Mouse (Mus musculus) ES-E14 (cell line): Measurements from ENCODE around the gene Lpar2. TPM values are rescaled to one million over a fixed set of nuclear protein-coding genes. Genes with fewer than 3 reads are reported as not detected.

Source experiments
- DNase-seq: peaks from one replicate; pipeline ENCODE4 v3.0.0-alpha.2; 2013; ENCODE audit warnings: low read depth, low spot score
- H3K27ac ChIP-seq: 2 replicates; pipeline ENCODE4 v1.5.1; 2012; ENCODE audit warnings: low read depth, mild to moderate bottlenecking, low read length, moderate library complexity, mixed read lengths; ENCODE audit not compliant: poor library complexity, insufficient read depth, severe bottlenecking
- H3K36me3 ChIP-seq: 2 replicates; pipeline ENCODE4 v1.6.1; 2012; ENCODE audit warnings: mild to moderate bottlenecking, low read length, moderate library complexity, mixed read lengths; ENCODE audit not compliant: control insufficient read depth, poor library complexity, insufficient read depth, severe bottlenecking
- H3K4me1 ChIP-seq, 2 experiments: fragments of 150-350 bp in 1 of 2; sonication (generic) in 1 of 2; 2 replicates each; pipeline ENCODE4 v1.6.1; 2012; ENCODE audit warnings: low read length in 2 of 2, mild to moderate bottlenecking in 1 of 2, mixed read lengths in 1 of 2; ENCODE audit not compliant: control insufficient read depth in 2 of 2, insufficient read depth in 2 of 2, poor library complexity in 1 of 2
- H3K4me3 ChIP-seq, 2 experiments: fragments of 150-350 bp in 1 of 2; sonication (generic) in 1 of 2; 2 replicates each; pipeline ENCODE4 v1.5.1; 2012; ENCODE audit warnings: low read length in 2 of 2, low read depth in 1 of 2, mild to moderate bottlenecking in 1 of 2, mixed read lengths in 1 of 2; ENCODE audit not compliant: insufficient read depth in 1 of 2, poor library complexity in 1 of 2, severe bottlenecking in 1 of 2
- H3K9ac ChIP-seq: 2 replicates; pipeline ENCODE4 v1.6.1; 2012; ENCODE audit warnings: low read depth, mild to moderate bottlenecking, low read length, mixed read lengths; ENCODE audit not compliant: poor library complexity, insufficient read depth, severe bottlenecking
- H3K9me3 ChIP-seq: fragments of 150-350 bp; sonication (generic); 2 replicates; pipeline ENCODE4 v1.6.1; 2012; ENCODE audit warnings: low read depth, mild to moderate bottlenecking, low read length; ENCODE audit not compliant: control insufficient read depth, insufficient read depth
- CHD2 ChIP-seq: IDR thresholded peaks from 2 replicates; pipeline ENCODE4 v1.6.1; 2014; ENCODE audit warnings: mild to moderate bottlenecking, low read depth, low read length, inconsistent platforms
- HCFC1 ChIP-seq: IDR thresholded peaks from 2 replicates; pipeline ENCODE4 v1.6.1; 2012; ENCODE audit warnings: low read length, inconsistent platforms, borderline replicate concordance; ENCODE audit not compliant: insufficient read depth
- MAFK ChIP-seq: IDR thresholded peaks from 2 replicates; pipeline ENCODE4 v1.6.1; 2014; ENCODE audit warnings: mild to moderate bottlenecking, low read depth, low read length, inconsistent platforms; ENCODE audit not compliant: insufficient read depth
- ZC3H11A ChIP-seq: IDR thresholded peaks from 2 replicates; pipeline ENCODE4 v1.6.1; 2012; ENCODE audit warnings: low read depth, mild to moderate bottlenecking, inconsistent platforms, low read length, borderline replicate concordance
- ZNF384 ChIP-seq: IDR thresholded peaks from 2 replicates; pipeline ENCODE4 v1.6.1; 2012; ENCODE audit warnings: low read depth, low read length, inconsistent platforms
- in situ Hi-C, 2 experiments: fragments of 600-800 bp; cut with MboI; formaldehyde crosslinking; loops; one replicate each; pipeline ENCODE4 v1.15.1; 2025; ENCODE audit warnings: low sequenced_read_pairs in 2 of 2, inconsistent platforms in 1 of 2; ENCODE audit not compliant: unreplicated experiment in 2 of 2
- total RNA-seq: library from RNA; depleted of rRNA; stranded (reverse); fragments of 300-350 nt; gene quantifications from 2 replicates; pipeline ENCODE4 v1.2.3, GENCODE M21; 2012

Lpar2 gene
- total RNA-seq, 1 experiment: 5.6 TPM

DNA sequence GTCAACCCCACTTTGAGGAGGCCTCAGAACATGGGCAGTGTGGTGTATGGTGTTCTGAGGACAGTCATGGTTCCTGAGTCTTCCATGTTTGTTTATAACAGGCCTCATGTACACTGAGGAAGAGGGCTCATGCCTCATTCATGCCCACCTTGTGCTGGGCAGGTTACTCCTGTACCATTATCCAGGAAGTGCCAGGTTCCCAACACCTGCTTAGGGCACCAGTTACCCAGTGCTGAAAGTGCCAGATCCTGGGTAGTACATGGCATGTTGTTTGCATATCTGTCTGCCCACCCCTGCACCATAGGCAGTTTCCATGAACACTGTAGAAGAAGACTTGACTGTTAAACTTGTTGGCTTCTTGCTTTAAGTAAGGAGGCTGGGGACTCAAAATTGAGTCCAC, 20.0 kb upstream of the Lpar2 start:
- Histone ChIP-seq H3K36me3 (peaks cover 89% of the 10 kb centered on the region), H3K9ac (no peak overlapping the region), H3K27ac (no peak overlapping the region), H3K4me3 (no peak overlapping the region), H3K9me3 (no peaks in the 10 kb centered on the region), H3K4me1 (no peaks in the 10 kb centered on the region; a peak in 1 of 4 replicates)
- in situ Hi-C loops: no loop called here
- TF ChIP-seq MAFK: no peak
- TF ChIP-seq HCFC1: no peak
- no peak for TF ChIP-seq ZNF384
- TF ChIP-seq ZC3H11A: no peak
- no peak for TF ChIP-seq CHD2
- DNase-seq: no peak

DNA sequence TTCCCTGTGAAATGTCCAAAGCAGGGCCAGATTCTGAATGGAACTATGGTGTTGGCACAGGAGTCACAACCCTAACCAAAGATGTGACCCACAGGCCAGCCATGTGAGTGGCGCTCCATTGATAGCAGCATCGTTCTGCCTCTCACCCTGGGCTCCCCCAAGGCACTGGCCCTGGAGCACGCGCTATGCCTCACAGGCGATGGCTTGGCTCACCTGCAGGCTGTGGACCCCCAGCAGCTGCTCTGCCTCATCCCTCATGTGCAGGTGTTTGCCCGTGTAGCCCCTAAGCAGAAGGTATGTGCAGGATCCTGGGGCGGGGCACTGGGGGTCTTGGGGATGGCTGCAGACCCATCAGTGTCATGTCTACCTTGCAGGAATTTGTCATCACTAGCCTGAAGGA, 18.9 kb upstream of the Lpar2 start:
- in situ Hi-C loops: no loop called here
- Histone ChIP-seq H3K27ac (no peak overlapping the region; the same call in 1 of the 2 replicates), H3K36me3 (peaks cover 85% of the 10 kb centered on the region), H3K4me1 (no peaks in the 10 kb centered on the region; a peak in 1 of 4 replicates), H3K9ac (no peak overlapping the region), H3K9me3 (no peaks in the 10 kb centered on the region), H3K4me3 (no peak overlapping the region)
- no peak for TF ChIP-seq ZC3H11A
- TF ChIP-seq MAFK: no peak
- TF ChIP-seq ZNF384: no peak
- TF ChIP-seq CHD2: no peak
- TF ChIP-seq HCFC1: no peak
- DNase-seq: no peak

DNA sequence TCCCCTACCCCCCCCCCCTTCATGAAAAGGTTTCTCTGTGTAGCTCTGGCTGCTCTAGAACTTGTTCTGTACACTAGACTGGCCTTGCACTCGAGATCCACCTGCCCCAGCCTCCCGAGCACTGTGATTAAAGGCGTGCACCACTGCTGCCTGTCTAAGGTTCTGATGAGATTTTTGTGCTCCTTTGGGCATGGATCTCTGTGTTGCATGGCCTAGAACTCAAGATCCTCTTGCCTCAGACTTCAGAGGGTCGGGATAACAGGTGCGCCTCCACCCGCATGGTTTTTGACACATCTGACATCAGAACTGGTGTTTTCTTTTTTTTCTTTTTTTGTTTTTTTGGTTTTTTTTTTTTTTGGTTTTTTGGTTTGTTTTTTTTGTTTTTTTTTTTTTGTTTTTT, 17.7 kb upstream of the Lpar2 start:
- in situ Hi-C loops: no loop called here
- TF ChIP-seq MAFK (no peak), HCFC1 (no peak), ZNF384 (no peak), CHD2 (no peak), ZC3H11A (no peak)

DNA sequence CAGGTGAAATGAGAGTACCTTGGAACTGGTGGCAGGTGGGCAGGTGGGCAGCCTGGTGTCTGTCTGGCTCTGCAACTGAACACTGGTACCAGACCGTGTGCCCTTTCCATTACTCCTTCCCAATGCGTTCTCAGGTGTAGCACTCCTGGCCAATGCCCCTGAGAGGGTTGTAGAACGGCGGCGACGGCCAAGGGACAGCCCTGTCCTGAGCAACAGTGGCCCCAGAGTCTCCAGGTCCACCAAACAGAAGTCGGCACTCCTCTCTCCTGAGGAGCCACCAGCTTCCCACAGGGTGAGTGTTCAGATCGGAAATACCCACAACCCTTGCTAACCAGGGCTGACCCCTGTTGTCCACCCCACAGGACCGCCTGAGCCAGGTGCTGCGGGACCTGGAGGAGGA, 17.1 kb upstream of the Lpar2 start:
- H3K36me3 ChIP-seq: peaks cover 68% of the 10 kb centered on the region
- DNase-seq: no peak
- no peak overlapping the region for H3K4me3 ChIP-seq
- in situ Hi-C loops: no loop called here
- H3K27ac ChIP-seq: no peak overlapping the region
- no peak overlapping the region for H3K9ac ChIP-seq
- H3K4me1 ChIP-seq: peaks cover 0 to 3% of the 10 kb centered on the region in 2 experiments; a peak in 2 of 4 replicates
- TF ChIP-seq ZNF384: no peak
- no peak for TF ChIP-seq HCFC1
- TF ChIP-seq MAFK: no peak
- no peak for TF ChIP-seq ZC3H11A
- TF ChIP-seq CHD2: no peak
- H3K9me3 ChIP-seq: no peaks in the 10 kb centered on the region

More for the DNA sequence above, 17.7 kb upstream of the Lpar2 start:
- Histone ChIP-seq H3K36me3 (peaks cover 73% of the 10 kb centered on the region), H3K4me3 (no peak overlapping the region), H3K4me1 (peaks cover 0 to 3% of the 10 kb centered on the region in 2 experiments; a peak in 2 of 4 replicates), H3K9ac (no peak overlapping the region), H3K27ac (no peak overlapping the region), H3K9me3 (no peaks in the 10 kb centered on the region)
- DNase-seq: no peak

DNA sequence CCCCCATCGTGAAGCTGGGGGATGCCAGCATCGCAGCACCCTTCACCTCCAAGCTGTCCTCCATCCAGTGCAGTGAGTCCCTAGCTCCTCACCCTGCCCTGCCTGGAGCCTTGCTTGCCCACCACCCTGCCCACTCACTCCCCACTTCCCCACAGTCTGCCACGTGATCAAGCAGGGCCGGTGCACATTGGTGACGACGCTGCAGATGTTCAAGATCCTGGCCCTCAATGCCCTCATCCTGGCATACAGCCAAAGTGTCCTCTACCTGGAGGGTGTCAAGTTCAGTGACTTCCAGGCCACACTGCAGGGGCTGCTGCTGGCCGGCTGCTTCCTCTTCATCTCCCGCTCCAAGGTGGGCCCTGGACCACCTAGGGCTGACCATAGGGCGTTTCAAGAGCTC, 16.7 kb upstream of the Lpar2 start:
- H3K27ac ChIP-seq: no peak overlapping the region
- H3K4me1 ChIP-seq: peaks cover 0 to 3% of the 10 kb centered on the region in 2 experiments; a peak in 2 of 4 replicates
- H3K4me3 ChIP-seq: no peak overlapping the region
- no peak for DNase-seq
- in situ Hi-C loops: no loop called here
- H3K9ac ChIP-seq: no peak overlapping the region
- peaks cover 64% of the 10 kb centered on the region for H3K36me3 ChIP-seq
- H3K9me3 ChIP-seq: no peaks in the 10 kb centered on the region
- TF ChIP-seq ZC3H11A: no peak
- no peak for TF ChIP-seq MAFK
- TF ChIP-seq HCFC1: no peak
- TF ChIP-seq ZNF384: no peak
- no peak for TF ChIP-seq CHD2
